Mouse (Mus musculus) MEL (cell line): ENCODE results near the gene Lrrc3c.

Experiments
- CHD2 ChIP-seq: IDR thresholded peaks from 2 replicates; pipeline ENCODE4 v1.6.1; 2011; ENCODE audit warnings: low read length, improper control_type of control experiment
- CTCF ChIP-seq, 3 experiments: IDR thresholded peaks in 2 of 3; conservative IDR thresholded peaks in 1 of 3; 2 replicates each; pipeline ENCODE4 v1.5.1; 2011 to 2012; ENCODE audit warnings: low read length in 3 of 3, low read depth in 2 of 3, mild to moderate bottlenecking in 2 of 3, improper control_type of control experiment in 1 of 3, inconsistent platforms in 1 of 3, mixed read lengths in 1 of 3, moderate library complexity in 1 of 3; ENCODE audit not compliant: control insufficient read depth in 1 of 3, insufficient read depth in 1 of 3, poor library complexity in 1 of 3, severe bottlenecking in 1 of 3
- POLR2A ChIP-seq, 2 experiments: IDR thresholded peaks; 2 replicates each; pipeline ENCODE4 v1.6.1; 2011 to 2012; ENCODE audit warnings: low read length in 2 of 2, mild to moderate bottlenecking in 2 of 2, control low read depth in 1 of 2, improper control_type of control experiment in 1 of 2, low read depth in 1 of 2, moderate library complexity in 1 of 2; ENCODE audit not compliant: control insufficient read depth in 1 of 2, insufficient read depth in 1 of 2, poor library complexity in 1 of 2
- POLR2AphosphoS5 ChIP-seq: IDR thresholded peaks from 2 replicates; pipeline ENCODE4 v1.6.1; 2012; ENCODE audit warnings: low read depth, borderline replicate concordance, mild to moderate bottlenecking, inconsistent platforms, low read length, moderate library complexity, mixed read lengths
- TAL1 ChIP-seq: IDR thresholded peaks from 2 replicates; pipeline ENCODE4 v1.6.1; 2012; ENCODE audit warnings: mild to moderate bottlenecking, inconsistent platforms, low read length, moderate library complexity, mixed read lengths
- TCF12 ChIP-seq: IDR thresholded peaks from 2 replicates; pipeline ENCODE4 v1.6.1; 2014; ENCODE audit warnings: low read depth, mild to moderate bottlenecking, inconsistent platforms, low read length, improper control_type of control experiment, moderate library complexity
- ZC3H11A ChIP-seq: IDR thresholded peaks from 2 replicates; pipeline ENCODE4 v1.6.1; 2012; ENCODE audit warnings: low read depth, mild to moderate bottlenecking, inconsistent platforms, low read length, improper control_type of control experiment
- ZKSCAN1 ChIP-seq: IDR thresholded peaks from 2 replicates; pipeline ENCODE4 v1.6.1; 2012; ENCODE audit warnings: low read depth, mild to moderate bottlenecking, inconsistent platforms, low read length, improper control_type of control experiment, moderate library complexity

DNA sequence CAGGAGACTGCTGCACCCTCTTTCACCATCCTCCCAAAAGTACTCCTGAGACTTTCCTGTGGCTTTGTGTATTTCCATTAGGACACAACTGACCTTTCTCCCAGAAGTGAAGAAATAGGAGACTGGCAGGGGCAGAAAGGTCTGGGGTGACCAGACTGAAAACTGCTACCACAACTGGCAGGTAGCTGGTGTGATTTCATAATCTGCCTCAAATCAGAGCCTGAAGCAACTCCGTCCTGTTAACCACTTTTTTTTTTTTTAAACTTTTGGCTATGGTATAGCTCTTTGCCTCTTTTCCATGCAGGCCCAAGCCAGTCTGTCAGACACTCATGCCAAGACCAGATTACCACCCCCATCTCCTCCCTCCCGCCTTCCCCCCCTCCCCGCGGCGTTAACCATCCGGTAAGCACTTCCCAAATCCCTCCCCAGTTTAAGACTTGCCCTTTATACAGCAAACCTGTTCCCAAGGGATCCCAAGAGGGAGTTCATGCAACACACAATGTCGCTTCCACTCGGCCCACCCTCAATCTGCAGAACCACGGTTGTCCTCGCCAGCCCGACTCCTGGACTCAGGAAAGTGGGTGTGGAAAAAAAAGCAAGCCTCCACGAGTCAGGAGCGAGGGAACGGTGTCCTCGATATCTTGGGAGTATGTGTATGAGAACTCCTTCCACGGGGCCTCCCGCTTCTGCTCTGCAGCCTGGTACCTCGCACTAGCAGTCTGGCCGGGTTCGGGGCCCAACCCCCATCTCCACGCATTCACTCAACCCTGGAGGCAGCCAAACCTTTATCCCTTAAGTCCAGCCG, 11.8 kb upstream of the Lrrc3c start:
- TF ChIP-seq TCF12 (no peak), CHD2 (no peak), POLR2AphosphoS5 (no peak), CTCF (IDR thresholded peaks at IDR 0.05 in 2 of 3, conservative IDR thresholded peaks at IDR 0.05 in 1 of 3; ENCODE audit: control insufficient read depth in 1 of 3, insufficient read depth in 1 of 3, low read depth in 2 of 3, low read length in 3 of 3, poor library complexity in 1 of 3, severe bottlenecking in 1 of 3) (no peak), TAL1 (no peak), POLR2A (IDR thresholded peaks at IDR 0.05; ENCODE audit: control insufficient read depth in 1 of 2, insufficient read depth in 1 of 2, low read depth in 1 of 2, low read length in 2 of 2, poor library complexity in 1 of 2) (no peak), ZKSCAN1 (no peak), ZC3H11A (no peak)
